Mouse (Mus musculus): ENCODE results near the gene Cyb5r1.
"Not testable (repeated sequence)": the region's sequence is repeated elsewhere in the genome, so short reads cannot be mapped to it uniquely, and the experiment has no call there.

Gene Cyb5r1

DNA sequence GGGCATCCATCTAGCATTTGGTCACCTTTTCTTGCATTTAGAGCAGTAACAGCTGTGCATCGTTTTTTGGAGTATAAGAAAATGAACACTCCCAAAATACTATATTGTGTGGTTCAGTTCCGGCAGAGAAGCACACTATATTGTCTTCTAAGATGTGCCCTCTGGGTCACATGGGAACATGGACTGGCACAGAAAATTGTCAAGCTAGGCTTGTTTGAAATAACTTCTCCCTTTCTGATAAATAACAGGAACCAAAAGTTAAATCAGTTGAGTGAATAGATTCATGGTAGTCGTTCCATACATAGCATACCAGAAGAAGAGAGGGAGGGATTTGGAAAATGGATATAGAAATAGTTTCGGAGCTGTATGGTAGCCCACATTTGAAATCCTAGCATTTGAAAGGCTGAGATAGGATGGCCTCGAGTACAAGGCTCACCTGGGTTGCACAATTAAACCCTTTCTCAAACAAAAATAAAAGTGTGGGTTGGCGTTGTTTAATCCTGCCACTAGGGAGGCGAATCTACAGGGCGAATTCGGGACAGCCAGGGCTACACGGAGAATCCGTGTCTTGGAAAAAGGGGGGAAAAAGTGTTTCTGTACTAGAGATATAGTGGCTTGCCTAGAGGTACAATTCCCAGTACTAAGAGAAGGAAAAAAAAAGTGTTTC lies 9.3 kb downstream of the Cyb5r1 start:
- in situ Hi-C loops (cut with MboI): no loop called here

DNA sequence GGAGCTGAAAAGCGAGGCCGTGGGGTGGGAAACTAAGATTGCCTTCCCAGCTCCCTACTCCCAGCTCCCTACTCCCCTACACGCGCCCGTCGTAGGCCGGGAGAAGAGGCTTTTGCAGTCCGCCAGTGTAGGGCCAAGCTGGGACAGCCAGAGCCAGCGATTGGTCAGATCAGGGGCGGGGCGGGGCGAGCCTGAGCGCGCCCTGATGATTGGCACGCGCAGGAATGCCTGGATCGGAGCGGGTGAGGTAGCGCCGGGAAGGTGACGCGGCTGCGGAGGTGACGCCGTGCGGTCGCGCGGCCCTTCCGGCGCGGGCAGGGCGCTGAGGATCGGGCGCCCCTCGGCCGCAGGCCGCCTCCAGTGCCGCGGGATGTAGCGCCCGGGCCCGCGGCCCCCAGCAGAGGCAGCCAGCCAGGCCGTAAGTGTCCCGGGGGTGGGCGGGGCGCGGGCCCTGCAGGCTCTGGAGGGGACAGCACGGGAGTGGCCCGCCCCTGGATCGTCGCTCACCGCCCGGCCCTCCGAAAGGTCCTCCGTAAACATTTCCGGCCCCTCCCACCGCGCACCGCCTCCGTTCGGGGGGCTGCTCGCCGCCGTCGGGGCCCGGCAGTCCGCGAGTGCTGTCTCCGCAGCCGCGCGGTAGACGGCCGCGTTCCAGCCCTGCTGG lies 9.9 kb downstream of the Cyb5r1 start, which contains the start of gene Adipor1:
Gene Adipor1 (plus strand): TSS at position 211 of the 664 bp plus-strand sequence.
- in situ Hi-C loops (cut with MboI): no loop called here

DNA sequence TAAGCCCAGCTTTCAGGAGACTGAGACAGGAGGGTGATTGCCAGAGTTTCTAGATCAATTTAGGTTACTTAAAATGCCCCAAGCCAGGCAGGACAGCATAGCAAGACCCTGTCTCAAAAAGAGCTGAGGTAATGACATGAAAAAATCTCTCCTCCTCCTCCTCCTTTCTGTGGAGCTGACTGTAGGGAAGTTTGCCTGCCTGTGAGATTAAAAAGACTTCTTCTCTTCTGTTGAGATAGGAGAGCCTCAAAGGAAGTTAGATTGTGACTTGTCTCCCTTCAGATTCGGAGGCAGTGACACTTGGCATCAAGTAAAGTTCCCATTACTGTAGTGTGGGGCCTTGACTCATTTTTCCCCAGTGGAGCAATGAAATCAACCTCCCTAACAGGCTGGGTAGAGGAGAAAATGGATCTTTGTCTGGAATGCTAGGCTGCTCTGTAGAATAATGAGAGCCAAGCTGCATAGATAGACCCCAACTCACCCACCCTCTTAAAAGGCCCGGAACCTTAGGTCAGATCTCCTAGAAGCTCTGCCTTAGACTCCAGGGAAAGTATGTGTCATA lies 13.1 kb downstream of the Cyb5r1 start:
- in situ Hi-C loops (cut with MboI): no loop called here

DNA sequence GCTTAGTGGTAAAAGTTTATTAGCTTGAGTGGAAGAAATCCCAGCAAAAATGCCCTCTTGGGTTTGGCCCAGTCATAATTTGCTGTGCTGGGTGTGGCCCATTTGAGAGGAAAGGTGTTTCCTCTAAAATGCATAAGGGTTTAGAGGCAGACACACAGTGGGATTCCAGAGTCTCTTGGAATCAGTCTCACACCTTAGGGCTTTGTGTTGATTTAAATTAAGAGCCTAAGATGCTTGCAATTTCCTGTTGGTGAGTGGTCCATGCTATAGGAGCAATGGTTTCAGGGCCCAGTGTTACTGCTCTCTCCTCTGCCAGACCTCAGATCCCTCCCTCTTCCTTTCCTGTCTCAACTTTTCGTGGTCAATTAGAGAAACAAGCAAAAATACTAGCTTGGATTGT lies 13.8 kb downstream of the Cyb5r1 start:
- in situ Hi-C loops (cut with MboI): no loop called here

DNA sequence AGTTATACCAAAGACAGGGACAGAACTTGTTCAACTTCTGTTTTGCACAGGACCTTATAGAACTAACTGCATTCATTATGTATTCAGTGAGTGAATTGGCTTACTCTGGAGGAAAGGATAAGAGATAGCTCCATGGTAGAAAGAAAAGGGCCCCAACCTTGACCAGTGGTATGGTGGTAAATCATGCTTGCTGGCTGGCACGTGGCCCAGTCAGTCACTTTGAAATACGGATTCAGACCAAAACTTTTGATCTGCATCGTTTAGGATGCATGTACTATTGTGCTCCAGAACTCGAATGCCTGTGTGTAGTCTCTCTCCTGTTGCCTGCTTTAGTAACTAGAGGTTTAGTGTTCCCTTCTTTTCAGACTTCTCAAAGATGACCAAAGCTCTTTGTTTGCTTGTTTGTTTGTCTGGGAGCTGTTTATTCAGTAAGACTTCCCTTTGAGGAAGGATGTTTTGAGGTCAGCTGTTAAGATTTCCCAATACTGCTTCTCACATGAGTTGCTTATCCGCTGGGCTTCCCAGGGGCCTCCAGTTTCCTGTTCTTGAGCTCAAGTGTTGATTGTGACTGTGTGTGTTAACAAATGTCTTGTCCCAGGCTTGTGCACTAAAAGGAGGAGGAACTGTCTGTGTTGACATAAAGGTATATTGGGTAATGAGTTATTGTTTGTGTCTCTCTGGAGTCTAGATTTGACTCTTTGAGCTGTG lies 14.5 kb downstream of the Cyb5r1 start:
- in situ Hi-C loops (cut with MboI): no loop called here

DNA sequence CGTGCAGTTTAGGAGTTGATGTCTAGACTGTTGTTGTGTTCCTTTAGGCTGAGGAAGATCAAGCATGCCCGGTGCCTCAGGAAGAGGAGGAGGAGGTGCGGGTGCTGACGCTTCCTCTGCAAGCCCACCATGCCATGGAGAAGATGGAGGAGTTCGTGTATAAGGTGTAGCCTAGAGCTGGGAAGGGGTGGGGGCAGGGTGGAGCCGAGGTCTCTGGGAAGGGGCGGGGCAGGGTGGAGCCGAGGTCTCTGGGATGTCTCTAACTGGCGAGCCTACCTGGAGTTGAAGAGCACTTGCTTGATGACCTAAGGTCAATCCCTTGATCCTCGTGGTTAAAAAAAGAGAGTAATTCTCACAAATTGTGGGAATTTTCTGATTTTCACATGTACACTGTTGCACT lies 18.6 kb downstream of the Cyb5r1 start:
- in situ Hi-C loops (cut with MboI): no loop called here

DNA sequence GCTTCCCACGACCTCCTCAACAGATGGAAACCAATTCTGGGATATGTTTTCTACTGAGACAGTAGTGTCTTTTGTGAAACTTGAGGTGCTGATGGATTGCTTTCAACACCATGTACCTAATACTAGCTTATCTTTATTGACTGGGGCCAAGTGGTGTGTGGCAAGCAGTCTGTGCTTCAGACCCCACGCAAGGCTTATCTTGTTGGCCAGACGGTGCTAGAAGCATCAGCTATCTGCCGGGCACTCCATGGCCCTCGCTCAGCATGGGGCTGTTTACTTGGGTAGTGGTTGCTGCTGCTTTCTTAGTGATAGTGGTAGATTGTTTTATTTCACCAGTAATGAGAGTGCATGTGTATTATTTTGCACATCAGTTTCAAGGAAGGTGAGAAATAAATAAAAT lies 20.9 kb downstream of the Cyb5r1 start:
- in situ Hi-C loops (cut with MboI): no loop called here

DNA sequence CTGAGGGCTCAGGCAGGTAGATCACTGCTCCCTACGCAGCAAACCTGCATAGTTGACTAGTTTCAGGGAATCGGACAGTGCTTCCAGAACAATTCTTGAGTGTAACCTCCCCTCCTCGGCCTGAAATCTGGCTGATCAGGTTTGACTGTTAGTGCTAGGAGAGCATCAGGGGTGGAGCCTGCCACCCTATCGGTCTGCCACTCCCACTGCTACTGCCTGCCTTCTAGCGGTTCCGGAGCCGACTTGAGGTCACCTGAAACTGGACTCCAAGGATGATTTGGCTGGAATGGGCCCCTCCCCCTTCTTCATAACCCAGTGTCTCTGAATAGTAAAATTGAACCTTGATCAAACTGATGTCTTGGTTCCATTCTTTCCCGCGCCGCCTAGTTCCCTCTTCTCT lies 27.6 kb downstream of the Cyb5r1 start:
- in situ Hi-C loops (cut with MboI): no loop called here

DNA sequence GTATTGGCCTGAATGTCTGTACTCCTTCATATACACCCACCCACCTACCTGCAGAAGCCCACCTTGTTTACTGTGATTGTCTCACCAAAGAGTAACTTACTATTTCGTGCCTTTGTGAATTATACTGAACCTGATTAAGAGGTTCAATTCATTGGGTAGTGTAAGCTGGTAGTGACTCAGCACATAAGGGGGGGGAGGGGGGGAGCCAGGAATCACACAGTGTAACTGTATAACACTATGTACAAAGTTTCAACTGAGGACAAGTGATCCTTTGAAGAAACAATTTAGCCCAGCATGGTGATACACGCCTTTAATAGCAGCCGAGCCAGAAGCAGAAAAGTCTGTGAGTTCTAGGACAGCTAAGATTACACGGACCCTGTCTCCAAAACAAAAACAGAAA lies 28.1 kb downstream of the Cyb5r1 start:
- in situ Hi-C loops (cut with MboI): no loop called here

DNA sequence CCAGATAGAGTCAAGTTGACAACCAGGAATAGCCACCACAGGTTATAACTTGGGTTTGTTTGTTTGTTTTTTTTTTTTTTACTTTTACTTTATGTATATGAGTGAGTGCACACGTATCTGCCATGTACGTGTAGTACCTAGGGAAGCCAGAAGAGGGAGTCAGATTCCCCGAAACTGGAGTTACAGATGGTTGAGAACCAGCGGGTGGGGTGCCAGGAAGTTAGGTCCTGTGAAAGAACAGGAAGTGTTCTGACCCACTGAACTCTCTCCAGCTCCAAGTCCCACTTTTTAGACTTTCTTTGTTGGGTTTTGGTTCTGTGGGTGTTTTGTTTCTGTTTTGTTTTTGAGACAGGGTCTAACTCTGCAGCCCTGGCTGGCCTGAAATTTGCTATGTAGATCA lies 30.1 kb downstream of the Cyb5r1 start:
- in situ Hi-C loops (cut with MboI): no loop called here

DNA sequence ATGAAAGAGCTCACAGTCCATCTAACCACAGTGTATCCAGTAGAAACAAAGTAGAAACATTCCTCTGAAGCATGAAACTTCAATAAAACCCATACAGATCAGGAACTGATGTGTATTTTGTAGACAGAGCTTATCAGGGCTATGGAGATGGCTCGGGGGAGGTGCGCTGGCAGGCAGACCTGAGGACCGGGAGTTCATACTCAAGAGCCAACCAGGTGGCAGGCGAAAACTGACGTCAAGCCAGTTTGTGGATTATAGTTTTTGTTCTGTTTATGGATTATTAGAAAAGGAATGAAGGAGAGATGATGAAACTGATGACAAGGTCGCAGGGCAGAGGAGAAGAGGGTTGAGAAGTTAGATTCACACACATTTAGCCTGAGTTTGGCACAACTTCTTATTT lies 35.1 kb downstream of the Cyb5r1 start:
- in situ Hi-C loops (cut with MboI): no loop called here

DNA sequence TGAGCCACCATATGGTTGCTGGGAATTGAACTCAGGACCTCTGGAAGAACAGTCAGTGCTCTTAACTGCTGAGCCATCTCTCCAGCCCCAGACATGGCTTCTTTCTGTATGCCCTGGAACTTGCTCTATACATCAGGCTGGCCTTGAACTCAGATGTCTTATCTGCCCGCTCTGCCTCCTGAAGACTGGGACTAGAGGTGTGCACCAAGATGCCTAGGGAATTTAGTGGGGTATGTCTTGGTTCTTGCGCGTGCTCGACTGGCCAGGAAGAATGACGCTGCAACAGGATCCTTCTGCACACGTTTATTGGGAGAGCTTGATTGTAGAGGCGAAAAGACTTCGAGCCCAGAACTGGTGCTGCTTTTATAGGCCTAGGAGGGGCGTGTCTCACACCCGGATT lies 36.4 kb downstream of the Cyb5r1 start:
- in situ Hi-C loops (cut with MboI): not testable (repeated sequence)

DNA sequence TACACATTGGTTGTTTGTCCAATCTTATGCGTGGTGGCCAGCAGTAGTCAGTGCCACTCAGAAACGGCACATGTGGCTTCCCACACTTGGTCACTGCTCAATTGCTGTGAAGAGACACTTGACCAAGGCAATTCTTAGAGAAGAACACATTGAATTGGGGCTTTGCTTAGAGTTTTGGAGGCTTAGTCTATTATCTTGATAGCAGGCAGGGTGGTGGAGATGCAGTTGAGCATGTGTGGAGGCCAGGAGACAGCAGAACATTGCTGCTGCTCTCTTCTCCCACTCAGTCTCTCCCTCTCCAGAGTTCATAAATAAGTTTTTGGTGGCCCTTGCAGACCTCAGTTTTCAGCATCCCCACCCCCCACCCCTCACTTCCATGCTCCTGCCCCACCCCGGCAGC lies 37.0 kb downstream of the Cyb5r1 start:
- in situ Hi-C loops (cut with MboI): no loop called here

DNA sequence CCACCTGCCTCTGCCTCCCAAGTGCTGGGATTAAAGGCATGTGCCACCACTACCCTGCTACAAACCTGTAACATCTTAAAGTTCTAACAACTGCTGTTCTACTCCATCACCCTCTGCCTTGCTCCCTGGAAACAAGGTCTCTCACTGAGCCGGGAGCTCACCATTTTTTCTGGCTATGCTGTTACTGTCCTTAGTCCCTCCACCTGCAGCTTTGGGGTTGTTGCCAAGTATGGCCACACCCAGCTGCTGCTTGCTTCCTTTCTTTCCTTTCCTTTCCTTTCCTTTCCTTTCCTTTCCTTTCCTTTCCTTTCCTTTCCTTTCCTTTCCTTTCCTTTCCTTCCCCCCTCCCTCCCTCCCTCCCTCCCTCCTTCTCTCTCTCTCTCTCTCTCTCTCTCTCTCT lies 37.9 kb downstream of the Cyb5r1 start:
- in situ Hi-C loops (cut with MboI): not testable (repeated sequence)

DNA sequence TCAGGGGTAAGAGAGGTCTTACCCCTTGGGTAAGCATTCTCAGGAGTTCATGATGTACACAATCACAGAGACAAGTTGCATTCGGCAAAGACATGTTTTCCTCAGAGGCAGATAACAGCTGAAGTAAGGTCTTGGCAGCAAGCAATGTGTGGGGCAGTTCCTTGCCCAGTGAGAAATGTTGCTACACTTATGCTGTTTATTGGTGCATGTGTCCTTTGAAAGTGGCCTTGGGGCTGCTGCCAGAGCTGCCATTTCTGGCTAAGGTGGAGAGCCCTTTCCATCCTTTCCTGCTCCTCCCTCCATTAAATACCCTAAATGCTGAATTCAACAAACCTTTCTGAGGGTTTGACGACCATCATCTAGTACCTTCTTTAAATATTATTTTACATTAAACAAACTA lies 40.1 kb downstream of the Cyb5r1 start:
- in situ Hi-C loops (cut with MboI): no loop called here

DNA sequence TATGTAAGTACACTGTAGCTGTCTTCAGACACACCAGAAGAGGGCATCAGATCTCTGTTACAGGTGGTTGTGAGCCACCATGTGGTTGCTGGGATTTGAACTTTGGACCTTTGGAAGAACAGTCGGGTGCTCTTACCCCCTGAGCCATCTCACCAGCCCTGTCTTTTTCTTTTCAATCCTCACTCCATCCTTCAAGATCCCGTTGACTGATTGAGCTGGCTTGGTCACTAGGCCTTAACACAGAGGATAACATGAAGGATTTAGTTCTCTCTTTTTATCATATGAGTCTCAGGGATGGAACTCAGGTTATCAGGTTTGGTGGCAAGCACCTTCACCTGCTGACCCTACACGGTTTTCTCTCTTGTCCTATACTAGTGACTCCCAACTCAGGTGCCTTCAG lies 43.2 kb downstream of the Cyb5r1 start:
- in situ Hi-C loops (cut with MboI): not testable (repeated sequence)

DNA sequence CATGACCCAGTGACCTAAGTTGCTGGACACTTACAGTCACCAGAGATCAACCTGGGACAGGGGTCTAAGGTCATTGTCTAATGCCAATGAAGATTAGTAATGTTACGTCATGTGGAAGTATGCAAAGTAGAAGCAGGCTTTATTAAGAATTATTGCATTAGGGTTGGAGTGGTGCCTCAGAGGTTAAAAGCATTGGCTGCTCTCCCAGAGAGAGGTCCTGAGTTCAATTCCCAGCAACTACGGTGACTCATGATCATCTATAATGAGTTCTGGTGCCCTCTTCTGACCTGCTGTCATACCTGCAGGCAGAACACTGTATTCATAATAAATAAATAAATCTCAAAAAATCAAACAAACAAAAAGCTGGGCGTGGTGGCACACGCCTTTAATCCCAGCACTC lies 44.8 kb downstream of the Cyb5r1 start:
- in situ Hi-C loops (cut with MboI): no loop called here

DNA sequence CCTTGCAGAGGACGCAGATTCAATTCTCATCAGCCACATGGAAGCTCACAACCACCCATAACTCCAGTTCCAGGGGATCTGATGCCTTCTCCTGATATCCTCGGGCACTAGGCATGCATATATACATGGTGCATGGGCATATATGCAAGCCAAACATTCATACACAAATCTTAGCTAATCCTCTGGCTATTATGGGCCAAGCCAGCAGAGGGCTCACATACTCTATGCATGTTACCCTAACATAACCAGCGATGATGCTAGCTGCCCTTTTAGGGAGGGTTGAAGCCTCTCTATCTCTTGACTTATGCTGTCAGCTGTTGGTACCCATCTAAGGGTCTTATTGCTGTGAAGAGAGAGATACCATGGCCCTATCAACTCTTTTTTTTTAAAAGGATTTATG lies 45.6 kb downstream of the Cyb5r1 start:
- in situ Hi-C loops (cut with MboI): no loop called here

DNA sequence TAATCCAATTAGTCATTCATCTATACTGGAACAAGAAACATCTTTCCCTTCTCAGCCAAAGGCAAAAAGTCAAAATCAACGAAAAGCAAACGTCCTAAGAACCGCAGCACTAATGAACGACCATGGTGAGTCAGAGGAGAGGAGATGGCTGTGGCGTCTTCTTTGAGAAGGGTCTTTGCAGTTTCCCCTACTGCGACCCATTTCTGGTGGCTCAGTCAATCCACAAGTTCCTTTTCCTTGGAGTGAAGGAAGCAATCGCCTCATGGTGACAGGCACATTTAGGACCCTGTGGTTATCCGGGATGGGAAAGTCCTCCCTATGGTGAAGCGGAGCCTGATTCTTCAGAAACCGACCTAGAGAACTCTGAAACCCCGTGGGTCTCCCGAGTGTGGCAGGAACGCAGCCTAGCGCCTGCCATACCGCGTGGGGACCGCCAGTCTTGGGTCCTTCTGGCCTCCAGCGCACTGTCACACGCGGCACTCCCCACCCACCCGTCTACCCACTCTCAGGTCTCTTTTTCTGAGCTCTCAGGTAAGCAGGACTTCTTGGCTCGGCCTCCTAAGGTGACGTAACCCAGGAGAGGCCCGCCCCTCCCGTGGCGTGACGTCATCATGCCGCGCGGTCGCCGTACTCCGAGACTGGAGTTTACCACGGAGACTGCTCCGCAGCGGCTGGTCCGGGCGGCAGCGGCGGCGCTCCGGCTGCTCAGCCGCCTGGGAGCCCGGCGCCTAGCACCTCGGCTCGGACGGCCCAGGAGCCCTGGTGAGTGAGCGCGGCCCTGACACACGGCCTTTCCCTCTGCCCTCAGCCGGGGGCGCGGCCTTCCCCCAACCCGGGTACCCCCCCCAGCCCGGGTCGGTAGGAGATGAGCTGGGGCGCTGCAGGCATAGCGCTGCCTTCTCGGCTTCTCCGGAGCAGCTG lies 49.8 kb downstream of the Cyb5r1 start, which contains the start of gene Klhl12:
Gene Klhl12 (plus strand): TSS at position 628 of the 921 bp plus-strand sequence.
- in situ Hi-C loops (cut with MboI): no loop called here

DNA sequence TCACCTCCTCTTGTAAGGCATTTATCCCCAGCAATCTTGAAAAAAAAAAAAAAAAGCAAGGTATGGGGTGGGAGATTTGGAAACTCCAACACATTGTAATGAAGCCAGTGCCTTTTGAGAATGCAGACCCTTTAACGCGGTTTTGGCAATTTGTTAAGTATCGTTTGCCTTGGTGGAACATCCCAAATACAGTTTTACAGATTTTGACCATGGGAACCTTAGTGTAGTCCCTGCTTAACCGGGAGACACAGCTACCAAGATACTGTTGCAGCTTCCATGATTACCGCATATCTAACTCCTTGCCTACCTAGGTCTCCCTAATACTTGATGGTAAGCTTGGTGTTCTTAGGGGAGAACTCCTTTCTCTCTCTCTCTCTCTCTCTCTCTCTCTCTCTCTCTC lies 50.7 kb downstream of the Cyb5r1 start:
- in situ Hi-C loops (cut with MboI): no loop called here

DNA sequence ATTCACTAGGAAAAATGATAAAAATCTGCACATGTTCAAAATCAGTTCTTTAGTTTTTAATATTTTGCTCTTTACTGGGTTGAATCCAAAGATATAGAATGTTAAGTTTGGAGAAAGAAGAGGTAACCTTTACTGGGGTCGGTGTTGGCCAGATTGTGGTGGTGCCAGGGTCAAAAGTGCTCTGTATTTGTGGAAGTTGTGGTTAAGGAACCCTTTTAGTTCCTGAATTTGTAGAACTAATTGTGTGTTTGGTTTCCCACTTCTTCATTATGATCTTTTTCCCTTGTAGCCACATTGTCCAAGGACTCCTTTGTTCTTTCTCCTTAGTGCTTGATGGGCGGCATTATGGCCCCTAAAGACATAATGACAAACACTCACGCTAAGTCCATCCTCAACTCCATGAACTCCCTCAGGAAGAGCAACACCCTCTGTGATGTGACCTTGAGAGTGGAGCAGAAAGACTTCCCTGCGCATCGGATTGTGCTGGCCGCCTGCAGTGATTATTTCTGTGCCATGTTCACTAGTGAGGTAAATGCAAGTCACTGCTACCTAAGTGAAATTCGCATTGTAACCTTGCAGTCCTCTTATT lies 52.9 kb downstream of the Cyb5r1 start:
- in situ Hi-C loops (cut with MboI): no loop called here

Data from mature B cell (primary cell).